ENCODE assay signal across 20 mouse cellular contexts in genomic region chr8:92081900-92082299, GRCm38 (mm10).
"Had no signal": no experiment of that assay in that cellular context is flagged by ENCODE, and none has a peak within 500 bp of the region (broad histone marks: within the 10 kb centered on the region; RNA-seq: fewer than 3 reads in every experiment).

No protein-coding gene starts in this region.

- H3K9ac ChIP-seq: limb, embryonic 12.5 days; limb, embryonic 15.5 days; liver, embryonic 13.5 days had no signal

- H3K27ac ChIP-seq: kidney, postnatal 0 days; left cerebral cortex, adult 2 months; limb, embryonic 12.5 days; limb, embryonic 15.5 days; liver, embryonic 13.5 days; stomach, postnatal 0 days had no signal

- H3K36me3 ChIP-seq: limb, embryonic 12.5 days; limb, embryonic 15.5 days; liver, embryonic 13.5 days had no signal

- H3K9me3 ChIP-seq: limb, embryonic 12.5 days; limb, embryonic 15.5 days; liver, embryonic 13.5 days had no signal

- DNase-seq: kidney, adult 9 months; kidney, postnatal 25 days; layer of hippocampus, postnatal 36 days; left cerebral cortex, postnatal 4 days; liver, embryonic 13.5 days; lung, adult 2 months; lung, postnatal 14 days; lung, postnatal 4 days; midbrain, embryonic 14.5 days; right cerebral cortex, adult 18-20 months; right cerebral cortex, postnatal 14 days; right cerebral cortex, postnatal 4 days; thymus, adult 2 months; thymus, postnatal 14 days had no signal

- H3K4me2 ChIP-seq: limb, embryonic 12.5 days; limb, embryonic 15.5 days; liver, embryonic 13.5 days; midbrain, embryonic 11.5 days had no signal

- H3K4me1 ChIP-seq: limb, embryonic 12.5 days; limb, embryonic 15.5 days; liver, embryonic 13.5 days had no signal

- H3K4me3 ChIP-seq: left cerebral cortex, adult 2 months; limb, embryonic 12.5 days; limb, embryonic 15.5 days; liver, embryonic 13.5 days had no signal
